Mouse (Mus musculus): ENCODE results near the gene Ddx23.

Gene Ddx23

DNA sequence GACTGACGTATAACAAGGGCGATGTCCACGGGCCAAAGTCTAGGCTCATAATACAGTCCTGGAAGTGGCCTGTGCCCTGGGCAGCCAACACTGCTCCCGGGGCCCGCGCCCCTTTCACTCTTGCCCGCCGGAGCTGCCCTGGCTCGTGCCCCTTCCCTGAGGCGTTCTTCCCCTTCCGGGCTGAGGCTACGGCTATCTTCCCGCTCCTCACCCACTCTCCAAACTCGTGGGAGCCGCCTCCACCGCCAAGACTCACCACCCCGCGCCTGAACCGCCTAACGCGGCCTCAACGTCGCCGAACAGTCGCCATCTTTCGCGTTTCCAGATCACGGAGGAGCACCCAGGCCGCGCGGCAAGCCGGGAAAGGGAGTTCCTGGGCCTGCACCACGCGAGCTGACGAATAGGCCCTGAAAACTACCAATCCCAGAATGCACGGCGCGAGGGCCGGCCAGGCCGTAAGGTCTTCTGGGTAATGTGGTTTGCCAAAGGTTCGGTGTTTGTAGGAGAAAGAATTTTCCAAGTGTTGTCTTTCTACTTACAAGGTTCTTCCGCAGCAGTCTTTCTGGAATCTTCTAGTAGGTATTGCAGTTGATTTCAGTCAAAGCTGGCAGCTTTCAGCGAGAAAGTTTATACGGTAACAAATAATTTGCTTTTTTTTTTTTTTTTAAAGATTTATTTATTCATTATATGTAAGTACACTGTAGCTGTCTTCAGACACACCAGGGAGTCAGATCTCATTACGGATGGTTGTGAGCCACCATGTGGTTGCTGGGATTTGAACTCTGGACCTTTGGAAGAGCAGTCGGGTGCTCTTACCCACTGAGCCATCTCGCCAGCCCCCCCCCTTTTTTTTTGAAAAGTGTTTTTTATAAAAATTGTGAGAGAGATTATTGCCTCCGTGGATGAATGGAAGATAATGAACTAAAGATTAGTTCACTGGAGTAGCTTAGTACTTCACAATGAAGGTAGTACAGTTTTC, at the start of gene Ddx23:
Gene Ddx23, minus strand, starts transcription at position 328 of the 979 bp plus-strand sequence.
- peak; percentile 87 for DNase-seq (ENCODE audit: low spot score)

DNA sequence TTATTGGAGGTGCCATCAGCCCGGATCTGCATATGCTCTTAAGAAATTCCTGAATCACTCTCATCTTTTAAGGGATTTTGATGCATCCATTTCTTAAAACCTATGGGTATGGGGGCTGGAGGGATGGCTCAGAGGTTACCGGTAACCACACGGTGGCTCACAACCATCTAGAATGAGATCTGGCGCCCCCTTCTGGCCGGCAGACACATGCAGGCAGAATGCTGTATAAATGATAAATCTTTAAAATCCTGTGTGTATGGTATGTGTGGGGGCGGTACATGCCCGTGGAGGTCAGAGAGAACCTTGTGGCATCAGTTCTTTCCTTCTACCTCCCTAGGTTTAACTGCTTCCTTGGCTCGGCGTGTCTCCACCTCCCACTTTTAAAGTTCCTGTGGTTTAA, 47.7 kb upstream of the Ddx23 start:
- DNase-seq (ENCODE audit: low spot score), result peak; percentile 76

DNA sequence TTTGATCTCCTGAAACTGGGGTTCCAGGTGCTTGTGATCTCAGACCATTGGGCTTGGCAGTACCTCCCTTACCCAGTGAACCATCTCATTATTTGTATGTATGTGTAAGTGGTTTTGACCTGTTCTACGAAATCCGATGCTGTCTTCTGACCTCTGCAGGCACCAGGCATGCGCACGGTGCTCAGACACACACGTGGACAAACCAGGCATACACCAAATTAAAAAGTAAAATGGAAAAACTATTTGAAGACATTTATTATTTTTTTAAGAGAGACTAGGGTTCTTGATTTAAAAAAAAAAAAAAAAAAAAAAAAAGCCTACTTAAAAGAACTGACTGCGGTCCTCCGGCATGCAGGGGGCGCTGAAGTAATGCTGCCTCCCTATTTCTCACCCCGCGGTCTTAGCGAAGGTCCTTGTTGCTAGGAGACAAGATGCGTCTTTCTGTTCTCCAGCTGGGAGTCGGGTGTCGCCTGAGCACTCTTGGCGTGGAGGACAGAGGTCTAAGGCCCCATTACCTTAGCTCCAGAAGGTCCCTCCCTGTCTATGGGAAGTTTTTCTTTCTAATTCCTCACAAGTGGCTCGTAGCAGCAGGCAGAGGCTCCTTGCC, 45.2 kb upstream of the Ddx23 start, which contains the start of gene Ccdc65:
Gene Ccdc65, plus strand, starts transcription at position 442 of the 607 bp plus-strand sequence.
- DNase-seq (ENCODE audit: low spot score), result peak; percentile 75

DNA sequence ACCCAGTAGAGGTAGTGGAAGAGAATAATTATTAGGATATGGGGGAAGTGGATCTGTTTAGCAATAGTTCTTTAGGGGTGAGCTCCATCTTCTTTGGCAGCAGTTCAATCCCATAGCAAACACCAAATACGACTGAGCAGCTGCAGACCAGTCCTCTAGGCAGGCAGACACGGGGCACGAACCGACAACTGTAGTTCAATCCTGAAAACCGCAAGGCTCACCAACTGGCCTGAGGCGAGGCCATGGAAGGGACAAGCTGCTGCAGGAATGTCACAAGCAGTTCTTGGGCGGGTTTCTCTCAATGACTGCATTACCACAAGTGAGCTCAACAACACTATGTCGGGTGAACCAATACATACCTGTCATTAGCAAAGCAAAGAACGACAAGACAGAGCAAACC, 41.6 kb upstream of the Ddx23 start:
- no peak for DNase-seq (ENCODE audit: low spot score)

DNA sequence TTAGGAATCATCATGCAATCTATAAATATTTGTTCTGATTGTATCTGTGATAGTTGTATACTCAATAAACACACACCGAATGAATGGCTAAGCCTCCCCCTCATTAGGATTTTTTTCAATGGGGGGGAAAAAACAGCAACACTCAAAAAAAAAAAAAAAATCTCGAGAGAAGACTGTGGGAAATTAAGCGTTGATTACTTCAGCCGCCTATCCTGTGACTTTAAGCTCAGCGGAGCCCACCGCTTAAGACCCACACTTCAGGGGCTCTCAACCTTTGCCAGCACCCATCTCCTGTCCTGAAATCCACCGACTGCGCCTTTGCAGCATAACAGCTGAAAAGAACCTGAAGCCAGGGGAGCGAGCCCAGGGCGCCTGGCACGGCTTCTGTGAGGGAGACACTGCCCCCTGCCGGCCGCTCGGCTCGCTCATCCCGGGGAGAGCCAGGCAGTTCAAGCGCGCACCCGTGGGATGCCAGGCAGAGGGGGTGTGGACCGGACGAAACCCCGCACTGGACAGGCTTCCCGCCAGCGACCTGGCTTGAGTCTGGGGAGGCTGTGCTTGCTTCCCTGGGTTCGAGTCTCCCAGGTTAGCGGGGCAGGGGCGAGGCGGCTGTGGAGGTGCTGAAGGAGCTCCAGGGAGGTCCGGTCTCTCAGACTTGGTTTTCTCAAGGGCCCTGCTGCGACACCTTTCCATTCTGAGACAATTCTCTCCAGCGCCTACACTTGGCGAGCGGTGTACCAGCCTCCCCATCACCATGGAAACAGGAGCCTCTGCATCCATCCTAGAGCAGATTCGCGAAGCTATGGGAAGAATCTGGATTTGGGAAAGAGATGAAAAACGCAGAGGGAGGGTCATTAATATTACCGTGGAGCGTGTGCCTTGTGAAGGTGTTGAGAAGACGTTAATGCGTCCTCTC, 36.8 kb upstream of the Ddx23 start:
- DNase-seq (ENCODE audit: low spot score), result peak; percentile 91

DNA sequence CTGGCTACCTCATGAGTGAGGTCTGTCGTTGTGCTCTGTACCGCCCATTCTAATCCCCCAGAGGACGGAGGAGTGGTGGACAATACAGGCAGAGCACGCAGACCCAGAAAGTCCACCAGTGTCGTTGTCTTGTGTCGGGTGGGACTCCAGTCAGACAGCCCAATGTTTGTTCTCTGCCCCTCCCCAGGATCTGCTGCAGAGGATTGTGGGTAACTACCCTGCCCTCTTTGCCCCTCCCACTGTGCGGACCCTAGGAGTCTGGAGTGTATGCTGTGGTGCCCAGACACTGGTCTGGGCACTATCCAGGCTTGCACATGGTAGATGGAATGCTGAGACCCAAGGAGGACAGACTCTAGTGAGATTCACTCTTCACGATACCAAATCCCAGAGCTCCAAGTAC, 33.5 kb upstream of the Ddx23 start:
- no peak for DNase-seq (ENCODE audit: low spot score)

DNA sequence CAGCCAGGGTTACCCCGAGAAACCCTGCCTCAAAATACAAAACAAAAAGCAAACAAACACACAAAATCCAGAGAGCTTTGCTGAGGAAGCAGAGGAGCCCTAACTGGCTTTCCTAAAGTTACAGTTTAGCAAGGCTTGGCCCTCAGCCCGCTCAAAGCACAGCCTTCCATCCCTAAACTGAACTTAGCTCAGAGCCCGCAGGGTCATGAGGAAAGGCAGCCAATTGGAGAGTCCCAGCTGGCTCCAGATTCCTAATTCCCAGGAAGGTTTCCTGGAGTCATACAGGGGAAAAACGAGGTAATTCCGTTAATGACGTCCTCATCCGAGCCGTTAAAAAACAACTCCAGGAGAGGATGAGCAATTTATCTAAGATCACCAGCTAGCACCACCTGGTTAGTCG, 33.0 kb upstream of the Ddx23 start:
- DNase-seq (ENCODE audit: low spot score), result no peak

DNA sequence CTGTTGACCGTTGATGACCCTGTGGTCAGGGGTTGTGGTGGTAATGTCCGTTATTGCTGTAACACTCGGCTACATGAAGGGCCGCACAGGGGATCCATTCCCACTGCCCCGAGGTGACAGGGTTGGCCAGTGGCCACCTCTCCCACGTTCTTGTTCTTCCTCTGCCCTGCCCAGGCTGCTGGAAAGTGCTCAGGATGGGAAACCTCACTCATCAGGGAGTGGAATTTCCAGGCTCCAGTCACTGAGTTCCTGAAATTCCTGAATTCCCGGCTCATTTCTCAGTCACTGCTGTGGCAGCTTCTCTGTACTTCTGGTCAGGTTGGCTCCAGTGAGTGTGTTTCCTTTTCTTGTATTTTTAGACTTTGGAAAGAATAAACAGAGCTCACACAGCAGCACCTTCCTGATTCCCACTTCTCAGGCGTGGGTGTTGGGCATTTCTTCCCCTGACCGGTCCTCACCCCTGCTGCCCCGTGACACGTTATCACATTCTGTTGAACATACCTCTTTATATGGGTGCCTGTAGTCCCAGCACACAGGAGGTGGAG, 29.5 kb upstream of the Ddx23 start:
- DNase-seq (ENCODE audit: low spot score), result no peak

DNA sequence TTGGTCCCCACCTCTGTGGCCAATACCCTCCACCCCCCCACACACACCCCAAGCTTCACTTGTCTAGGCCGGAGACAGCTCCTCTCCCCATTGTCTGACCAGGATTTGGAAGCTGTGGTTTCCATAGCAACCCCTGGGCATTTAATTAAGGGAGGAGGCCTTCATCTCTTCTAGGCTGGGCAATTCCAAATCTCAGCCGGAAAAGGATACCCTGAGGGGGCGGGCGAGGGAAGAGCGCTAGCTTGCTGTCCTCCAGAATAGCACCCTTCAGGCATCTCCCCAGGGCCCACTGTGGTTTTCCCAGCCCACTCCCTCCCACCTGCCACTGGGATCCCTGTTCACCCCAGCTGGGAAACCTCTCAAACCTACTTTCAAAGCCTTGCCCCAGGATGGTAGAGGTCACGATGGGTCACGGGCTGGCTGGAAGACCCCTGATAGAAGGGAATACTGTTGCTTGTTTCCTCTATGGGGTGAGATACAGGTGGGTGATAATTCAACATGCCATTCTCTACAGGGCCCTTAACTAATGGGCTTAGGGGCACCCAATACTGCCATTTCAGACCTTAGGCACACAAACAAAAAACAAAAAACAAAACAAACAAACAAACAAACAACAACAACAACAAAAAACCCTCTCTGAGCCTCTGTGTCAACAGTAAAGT, 28.9 kb upstream of the Ddx23 start:
- no peak for DNase-seq (ENCODE audit: low spot score)

DNA sequence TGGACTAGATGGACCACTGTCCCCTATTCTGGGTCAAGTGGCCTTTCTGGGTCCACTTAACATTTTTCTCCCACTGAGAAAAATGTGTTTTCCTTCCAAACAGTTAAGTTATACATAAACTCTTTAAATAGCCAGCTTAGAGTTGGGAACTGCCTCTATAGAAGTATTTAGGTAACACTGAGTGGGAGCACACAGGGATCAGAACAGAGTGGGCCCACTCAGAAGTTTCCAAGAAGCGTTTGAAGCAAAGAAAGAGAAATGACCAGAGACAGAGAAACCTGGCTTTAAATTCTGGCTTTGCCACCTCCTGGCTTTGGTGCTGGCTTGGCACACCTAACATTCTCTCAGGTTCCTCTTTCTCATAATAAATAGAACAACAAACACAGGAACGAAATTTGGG, 27.0 kb upstream of the Ddx23 start:
- no peak for DNase-seq (ENCODE audit: low spot score)

DNA sequence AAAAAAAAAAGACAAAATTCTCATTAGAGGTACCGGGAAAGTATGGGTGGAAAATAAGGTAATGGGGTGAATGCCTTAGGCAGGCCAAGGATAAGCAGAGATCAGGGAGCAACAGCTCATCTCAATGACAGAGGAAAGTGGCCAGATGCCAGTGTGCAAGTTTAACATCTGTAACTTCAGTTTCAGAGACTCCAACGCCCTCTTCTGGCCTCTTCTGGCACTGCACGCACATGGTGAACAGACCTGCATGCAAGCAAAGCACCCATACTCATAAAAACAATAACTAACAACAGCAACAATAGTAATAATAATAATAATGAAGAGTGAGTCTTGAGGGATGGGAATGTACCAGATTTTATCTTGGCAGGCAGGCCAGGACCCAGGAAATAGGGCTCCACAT, 23.2 kb upstream of the Ddx23 start:
- DNase-seq (ENCODE audit: low spot score), result no peak

DNA sequence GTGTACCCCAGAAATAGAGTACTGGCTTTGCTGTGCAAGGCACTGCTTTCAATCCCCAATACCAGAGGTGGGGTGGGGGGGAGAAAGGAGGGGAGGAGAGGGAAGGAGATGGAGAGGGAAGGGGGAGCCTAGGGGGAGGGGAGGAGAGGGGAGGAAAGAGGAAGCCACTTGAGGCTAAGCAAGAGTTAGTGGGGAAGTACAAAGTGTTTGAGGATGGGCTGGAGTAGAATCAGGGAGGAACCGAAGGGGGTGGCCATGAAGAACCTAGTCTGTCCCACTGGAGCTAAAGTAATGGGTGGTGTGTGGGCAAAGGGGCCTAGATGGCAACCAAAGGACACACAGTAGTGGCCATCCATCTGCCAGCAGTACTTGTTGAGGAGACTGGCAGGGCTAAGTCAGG, 21.1 kb upstream of the Ddx23 start:
- no peak for DNase-seq (ENCODE audit: low spot score)

DNA sequence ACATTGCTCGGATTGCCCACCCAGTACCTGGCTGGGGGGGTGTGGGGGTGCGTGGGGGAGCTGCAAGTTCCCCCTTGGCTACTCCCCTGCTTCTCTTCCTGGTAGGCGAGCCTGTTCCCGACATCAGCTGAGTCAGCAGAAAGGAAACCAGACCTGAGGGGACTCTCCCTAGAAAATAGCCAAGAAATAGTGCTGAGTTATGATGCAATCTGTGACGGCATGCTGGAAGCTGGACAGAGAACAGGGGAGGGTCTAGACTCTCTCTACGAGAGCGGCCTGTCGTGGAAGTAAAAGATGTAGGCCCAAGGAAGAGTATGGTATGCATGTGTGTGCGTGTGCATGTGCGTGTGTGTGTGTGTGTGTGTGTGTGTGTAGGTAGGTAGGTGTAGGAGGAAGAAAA, 20.5 kb upstream of the Ddx23 start:
- DNase-seq (ENCODE audit: low spot score), result no peak

DNA sequence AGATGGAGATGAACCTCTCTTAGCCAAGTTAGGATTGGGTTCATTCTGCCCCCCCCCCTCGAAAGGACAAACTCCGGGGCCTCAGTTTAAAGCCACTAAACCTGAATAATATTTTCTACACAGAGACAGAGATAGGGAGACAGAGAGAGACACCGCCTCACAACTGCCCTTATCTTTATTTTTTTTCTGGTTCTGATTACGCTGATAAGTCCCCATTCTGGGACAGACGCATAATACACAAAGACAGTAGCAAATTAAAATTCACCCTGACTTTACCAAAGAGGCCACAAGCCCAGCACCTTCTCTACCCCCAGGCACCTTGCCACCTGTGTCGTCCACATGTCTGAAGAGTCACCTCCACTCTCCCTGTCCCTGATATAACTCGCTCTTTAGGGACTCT, 18.9 kb upstream of the Ddx23 start:
- no peak for DNase-seq (ENCODE audit: low spot score)

DNA sequence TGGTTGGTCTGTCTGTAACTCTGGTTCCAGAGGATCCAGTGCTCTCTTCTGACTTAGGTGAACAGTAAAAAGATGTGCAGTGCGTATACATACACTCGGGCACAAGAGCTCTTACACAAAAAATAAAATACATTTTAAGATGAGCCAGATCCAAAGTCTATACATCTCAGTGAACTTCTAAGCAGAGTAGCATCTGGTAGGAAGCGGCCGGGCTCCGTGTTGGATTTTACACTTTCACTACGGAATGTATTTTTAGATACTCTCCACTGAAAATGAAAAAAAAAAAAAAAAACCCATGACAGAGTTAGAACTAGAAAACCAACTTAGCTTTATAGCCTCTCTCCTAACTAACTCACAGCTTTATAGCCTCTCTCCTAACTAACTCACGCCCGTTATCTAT, 18.0 kb upstream of the Ddx23 start:
- DNase-seq (ENCODE audit: low spot score), result no peak

DNA sequence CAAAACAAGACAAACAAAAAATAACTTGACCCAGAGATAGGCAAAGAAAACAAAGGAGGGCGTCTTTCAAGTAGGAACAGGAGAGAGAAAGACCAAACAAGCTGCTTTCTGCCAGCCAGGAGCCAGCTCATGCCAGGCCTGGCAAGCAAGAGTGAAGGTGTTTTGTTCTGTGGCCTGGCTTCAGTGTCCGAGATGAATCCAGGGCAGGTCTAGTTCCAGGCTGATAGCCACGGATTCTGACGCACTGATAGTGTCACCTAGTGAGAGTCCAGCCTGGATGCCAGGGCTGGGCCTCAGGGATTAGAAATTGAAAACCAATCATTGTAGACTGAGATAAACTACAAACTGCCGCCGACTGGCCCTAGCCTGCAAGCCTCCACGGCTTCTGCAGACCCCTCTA, 15.3 kb upstream of the Ddx23 start:
- DNase-seq (ENCODE audit: low spot score), result no peak

DNA sequence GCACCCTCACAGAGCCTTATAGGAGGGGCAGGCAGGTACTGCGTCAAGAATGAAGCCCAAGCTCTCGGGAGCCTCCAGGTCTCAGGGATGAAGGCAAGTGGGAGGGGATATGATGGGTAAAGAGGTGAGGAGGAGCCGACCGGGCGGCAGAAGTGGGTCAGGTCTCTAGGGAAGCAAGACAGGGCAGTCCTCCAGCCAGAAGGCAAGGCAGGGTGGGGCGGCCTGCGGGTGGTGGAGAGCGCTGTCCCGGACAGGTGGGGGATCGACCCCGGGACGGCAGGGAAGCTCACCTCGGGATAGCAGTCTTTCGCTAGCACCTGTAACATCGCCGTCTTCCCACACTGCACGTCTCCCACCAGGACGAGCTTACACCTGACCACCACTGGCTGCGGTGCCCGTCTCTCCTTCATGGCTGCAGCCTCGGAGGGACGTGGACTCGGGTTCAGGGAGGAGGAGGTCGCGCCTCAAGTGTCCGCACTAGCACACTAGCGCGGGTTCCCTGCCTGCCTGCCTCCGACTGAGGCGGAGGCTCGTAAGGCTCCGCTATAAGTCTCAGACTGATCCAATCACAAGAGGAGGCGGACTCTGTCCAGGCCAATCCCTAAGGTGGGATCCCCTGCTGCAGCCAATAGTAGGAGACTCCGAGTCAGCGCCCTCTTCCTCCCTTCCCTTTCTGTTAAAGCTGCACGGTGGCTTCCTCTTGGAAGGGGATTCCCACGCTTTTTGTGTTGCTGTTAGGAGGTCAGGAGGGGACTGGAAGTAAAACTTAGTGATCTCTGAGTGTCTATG, 14.4 kb upstream of the Ddx23 start, which contains the start of gene Rnd1:
Gene Rnd1, minus strand, starts transcription at position 522 of the 789 bp plus-strand sequence.
- peak; percentile 64 for DNase-seq (ENCODE audit: low spot score)

DNA sequence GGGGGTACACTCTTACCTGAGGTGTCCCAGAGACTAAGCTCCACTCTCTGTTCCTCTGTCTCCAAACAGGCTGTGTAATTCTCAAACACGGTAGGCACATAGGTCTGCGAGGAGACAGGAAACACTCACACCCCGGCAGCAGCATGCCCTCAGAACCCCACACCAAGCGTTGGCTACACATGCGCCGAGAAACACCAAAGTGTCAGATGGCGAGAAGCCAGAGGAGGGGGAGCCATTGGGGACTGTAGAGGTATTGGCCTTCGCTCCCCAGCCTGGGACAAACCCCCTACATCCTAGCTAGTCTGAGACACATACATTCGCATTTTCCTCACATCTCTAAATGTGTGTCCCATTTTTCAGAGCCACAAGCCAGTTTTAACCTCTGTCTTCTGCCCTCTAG, 13.8 kb upstream of the Ddx23 start:
- DNase-seq (ENCODE audit: low spot score), result no peak

DNA sequence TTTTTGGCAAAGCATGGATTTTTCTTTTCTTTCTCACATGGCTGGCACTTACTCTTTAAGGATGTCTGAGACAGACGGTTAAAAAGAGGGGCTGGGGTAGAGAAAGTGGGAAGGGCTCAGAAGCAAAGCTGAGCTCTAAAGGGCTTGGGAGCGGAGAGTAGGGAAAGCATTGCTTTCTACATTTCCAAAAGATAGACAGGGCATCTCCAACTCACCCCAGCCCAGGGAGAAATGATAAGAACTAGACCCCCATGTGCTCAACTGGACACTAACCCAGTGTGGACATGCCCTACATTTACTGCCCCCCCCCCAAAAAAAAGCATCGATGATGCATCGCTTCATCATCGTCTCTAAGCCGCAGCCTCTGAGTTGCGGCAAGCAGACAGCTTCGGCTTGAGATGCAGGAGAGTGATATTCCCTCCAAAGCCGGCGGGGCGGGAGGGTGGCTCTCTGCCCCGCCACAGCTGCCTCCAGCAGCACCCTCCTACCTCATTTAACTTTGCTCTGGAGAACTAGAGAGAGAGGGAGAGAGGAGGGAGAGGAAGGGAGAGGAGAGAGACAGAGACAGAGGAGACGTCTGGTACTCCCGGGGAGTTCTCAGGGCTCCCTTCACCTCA, 13.0 kb upstream of the Ddx23 start:
- DNase-seq (ENCODE audit: low spot score), result no peak

DNA sequence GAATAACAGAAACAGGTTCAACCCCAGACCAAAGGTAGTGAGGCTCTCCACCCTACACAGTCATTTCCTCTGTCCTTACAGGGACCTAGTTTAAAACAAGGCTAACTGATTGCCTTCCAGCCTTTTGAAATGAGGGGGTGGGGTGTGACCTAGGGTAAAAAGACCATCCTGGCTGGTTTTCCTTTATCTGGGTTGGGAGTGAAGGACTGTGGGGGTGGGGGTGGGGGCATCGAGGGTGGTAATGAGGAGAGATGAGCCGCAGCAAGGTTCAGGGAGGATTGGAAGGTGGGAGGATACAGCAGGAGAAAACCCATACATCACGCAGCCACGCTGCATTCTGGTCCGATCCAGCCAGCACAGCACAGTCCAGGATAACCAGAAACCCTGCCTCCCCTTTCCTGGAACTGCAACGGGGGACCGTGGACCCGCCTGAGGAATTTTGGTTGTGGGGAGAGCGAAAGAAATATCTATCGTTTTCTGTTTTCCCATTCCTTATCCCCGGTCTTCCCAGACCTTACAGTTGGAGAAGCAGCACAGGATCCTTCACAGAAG, 12.4 kb upstream of the Ddx23 start:
- no peak for DNase-seq (ENCODE audit: low spot score)

All from urinary bladder, postnatal 25 days (tissue).